Mouse (Mus musculus) cerebellum, postnatal 36 days (tissue): Measurements from ENCODE around the gene Adgrg2.

Experiments used
- DNase-seq, 2 experiments: peaks; one replicate each; pipeline ENCODE4 v3.0.0; 2021 to 2022; ENCODE audit warnings: mixed read lengths in 2 of 2

Gene Adgrg2

DNA sequence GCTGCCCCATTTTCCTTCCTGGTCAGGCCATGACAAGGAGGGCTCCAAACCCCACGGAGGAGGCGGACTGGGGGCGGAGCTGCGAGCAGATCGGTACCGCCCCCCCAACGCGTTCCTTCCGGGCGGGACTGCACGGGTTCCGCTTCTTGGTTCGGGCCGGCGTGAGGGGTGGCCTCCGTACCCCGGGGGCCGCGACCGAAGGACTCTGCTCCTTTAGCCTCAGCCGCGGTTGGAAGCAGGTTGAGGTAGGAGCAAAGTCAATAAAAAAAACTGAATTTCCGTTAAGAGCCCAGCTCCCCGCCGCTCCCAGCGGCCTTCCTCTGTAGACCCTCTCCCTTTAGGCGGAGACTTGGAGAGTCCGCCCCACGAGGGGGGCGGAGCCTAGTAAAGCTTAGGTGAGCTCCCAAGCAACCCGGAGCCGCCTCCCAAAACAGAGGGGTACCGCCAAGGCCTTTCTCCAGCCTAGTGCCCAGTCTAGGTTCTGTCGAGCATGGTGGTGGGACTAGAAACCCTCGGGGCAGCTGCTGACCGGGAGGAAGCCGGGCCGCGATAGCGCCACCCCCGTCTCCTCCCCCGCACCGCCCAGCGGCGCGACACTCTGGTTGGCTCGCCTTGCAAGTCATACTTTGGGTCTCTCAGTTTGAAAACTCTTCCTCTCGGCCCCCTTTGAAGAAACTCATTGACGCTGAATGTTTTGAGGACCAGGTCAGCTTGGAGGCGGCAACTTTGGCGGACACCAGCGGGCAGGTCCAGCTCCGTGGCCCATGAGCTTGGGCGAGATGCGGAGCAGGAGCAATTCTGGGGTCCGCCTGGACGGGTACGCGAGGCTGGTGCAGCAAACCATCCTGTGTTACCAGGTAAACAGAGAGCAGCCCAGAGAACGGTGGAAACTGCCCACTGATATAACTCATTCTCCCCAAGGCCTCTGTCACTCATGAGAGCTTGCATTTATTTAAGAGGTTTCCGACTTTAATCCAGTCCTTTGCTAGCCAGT lies 111.9 kb downstream of the Adgrg2 start, which contains the start of gene Phka2:
TSS of gene Phka2 (plus strand) at position 119 of the 994 bp plus-strand sequence.
- peak; percentile 77 to 80 for DNase-seq

DNA sequence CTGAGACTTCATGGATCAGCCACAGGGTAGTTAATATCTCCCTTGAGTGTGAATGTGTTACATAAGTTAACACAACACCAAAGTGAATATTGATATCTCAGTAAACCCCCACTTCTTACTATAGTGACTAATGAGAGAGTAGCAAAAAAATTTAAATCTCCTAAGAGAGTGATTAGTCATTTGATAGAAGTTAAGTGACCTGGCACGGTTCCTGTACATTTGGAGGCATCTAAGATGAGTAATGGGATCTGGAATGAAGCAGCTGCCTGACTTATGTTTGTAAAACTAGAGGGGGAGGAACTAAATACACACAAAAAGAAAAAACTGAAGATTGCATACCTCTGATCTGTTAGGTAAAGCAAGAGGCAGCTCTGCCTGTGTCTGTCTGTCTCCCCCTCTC lies 118.6 kb downstream of the Adgrg2 start:
- no peak for DNase-seq

DNA sequence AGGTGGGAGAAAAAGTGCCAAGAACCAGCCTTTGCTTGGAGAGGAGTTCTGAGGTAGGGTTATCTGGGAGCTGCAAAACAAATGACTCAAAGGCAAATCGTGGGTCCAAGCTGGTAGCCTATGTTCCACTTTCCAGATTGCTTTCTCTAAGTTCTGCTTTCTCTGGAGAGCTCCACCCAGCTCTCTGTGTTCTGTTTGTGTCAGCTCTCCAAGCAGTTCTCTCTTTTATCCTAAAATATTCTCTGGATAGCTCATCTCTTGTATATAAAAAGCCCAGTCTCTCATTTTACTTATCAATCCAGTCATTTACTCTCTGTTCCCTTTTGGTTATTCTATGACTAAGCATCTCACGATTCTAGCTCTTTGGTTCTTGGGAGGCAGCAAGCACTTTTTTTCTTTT lies 119.7 kb downstream of the Adgrg2 start:
- no peak for DNase-seq

DNA sequence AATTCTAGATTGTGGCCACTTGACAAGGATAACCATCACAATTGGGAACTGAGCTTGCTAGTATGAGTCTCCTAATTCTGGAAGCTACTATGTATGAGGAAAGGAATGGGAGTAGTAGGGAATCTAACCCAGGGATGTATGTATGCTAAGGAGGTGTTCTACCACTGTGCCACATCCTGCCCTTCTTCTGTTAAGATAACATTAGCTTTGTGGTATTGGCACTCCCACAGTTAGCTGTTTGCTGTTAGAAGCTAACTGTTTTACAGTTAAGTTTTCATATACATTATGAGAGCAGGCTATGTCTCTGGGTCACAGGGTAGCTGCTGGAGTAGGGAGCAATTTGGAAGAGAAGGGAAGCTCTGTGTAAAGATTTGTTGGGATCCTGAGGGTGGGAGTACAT lies 125.5 kb downstream of the Adgrg2 start:
- no peak for DNase-seq

DNA sequence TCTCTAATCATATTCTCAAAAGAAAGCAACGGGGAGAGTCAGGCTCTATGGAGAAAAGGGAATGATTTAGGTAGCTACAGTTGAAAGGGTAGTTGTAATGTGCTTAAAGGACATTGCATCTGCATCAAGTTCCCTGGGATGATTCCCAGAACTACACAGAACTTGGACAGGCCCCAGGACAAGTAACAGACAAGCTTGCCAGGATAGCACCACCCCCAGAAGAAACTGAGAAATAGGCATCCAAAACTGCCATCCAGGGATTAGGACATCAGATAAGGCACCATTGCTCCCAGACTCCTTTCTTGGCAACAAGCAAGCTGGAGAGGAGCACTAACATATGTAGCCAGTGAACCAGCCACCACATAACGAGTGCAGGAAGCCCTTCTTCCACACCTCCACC lies 152.3 kb downstream of the Adgrg2 start:
- no peak for DNase-seq
